Mouse (Mus musculus) left cerebral cortex, postnatal 25 days (tissue): ENCODE results near the gene Rgs16. TPM values are rescaled to one million over a fixed set of nuclear protein-coding genes. Genes with fewer than 3 reads are reported as not detected.

Experiments
- DNase-seq, 2 experiments: peaks; one replicate each; pipeline ENCODE4 v3.0.0; 2022; ENCODE audit warnings: low spot score in 2 of 2, mixed read lengths in 1 of 2
- intact Hi-C: fragments of 180-260 bp; cut with DNase I; formaldehyde crosslinking; loops from one replicate; pipeline ENCODE4 v1.15.1; 2025
- total RNA-seq, 2 experiments: library from RNA; stranded (reverse); gene quantifications; 2 replicates each; pipeline ENCODE4 v1.2.3; 2021

Gene Rgs16
- total RNA-seq, 2 experiments from 2014 or later: 7.1 to 8.7 TPM

DNA sequence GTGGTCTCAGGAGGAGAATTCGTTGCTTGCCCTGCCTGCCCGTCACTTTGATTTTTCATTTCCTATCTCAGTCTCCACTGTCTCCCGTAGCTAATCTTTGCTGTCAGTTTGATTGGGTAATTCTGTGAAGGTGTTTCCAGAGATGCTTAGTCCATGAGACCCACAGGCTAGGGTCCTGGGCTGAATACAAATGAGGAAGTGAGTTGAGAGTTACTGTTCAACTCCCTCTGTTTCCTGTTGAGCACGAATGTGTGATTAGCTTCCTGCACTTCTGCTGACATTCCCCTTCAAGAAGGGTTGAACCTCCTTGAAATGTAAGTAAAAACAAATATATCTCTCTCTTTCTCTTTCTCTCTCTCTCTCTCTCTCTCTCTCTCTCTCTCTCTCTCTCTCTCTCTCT, 45.5 kb downstream of the Rgs16 start:
- no peak for DNase-seq
- intact Hi-C loops: no loop called here

DNA sequence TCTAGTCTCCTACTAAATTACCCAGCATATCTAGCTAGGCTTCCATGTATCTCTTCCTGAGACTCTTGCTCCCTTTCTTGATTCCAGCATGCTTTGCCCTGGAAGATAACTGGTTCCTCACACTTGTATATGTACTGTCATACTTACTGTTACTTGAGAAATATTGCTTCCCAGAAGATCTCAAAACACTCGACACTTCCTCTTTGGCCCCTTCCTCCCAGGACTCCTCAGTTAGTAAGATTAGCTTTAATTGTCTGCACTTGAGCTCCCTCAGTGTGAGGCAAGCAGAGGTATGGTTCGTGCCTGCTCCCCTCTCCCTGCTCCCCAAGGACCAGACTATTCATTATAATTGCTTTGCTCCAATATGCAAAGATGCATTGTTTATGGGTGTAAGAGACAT, 50.6 kb downstream of the Rgs16 start:
- DNase-seq: no peak
- intact Hi-C loops: no loop called here

DNA sequence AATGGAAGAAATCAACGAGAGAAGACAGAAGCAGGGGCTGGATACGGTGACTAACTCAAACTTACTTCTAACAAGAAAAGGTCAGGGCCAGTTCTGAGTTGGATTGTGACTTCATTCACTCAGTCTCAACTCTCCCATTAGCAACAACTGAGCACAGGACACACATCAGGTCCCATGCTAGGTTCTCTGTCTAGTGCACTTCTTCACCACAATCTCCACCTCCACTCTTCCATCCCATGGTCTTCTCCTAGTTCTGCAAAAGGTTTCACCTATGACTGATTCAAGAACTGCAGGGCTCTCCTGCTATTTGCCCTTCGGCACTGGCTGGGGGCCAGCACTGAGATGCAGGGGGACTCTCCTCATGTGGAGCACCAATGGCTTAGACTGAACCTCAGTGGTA, 54.1 kb downstream of the Rgs16 start:
- DNase-seq: no peak
- intact Hi-C loops: no loop called here

Other genes with a start within 250 kb of the Rgs16 start
- gene Npl, start 190.3 kb upstream of the Rgs16 start, total RNA-seq: 1 to 10 TPM; 5.0 to 5.9 TPM
- 10 to 100 TPM; 55.9 to 77.4 TPM for gene Rgs8, start 87.3 kb upstream of the Rgs16 start, total RNA-seq
- 1 to 10 TPM; 8.8 to 9.3 TPM for gene Rnasel, start 9.1 kb downstream of the Rgs16 start, total RNA-seq
- 1 to 10 TPM; 1.2 to 1.6 TPM for gene Rgsl1, start 103.8 kb downstream of the Rgs16 start, total RNA-seq
- not detected for gene Teddm1b, start 134.0 kb downstream of the Rgs16 start, total RNA-seq
- not detected for gene Teddm1a, start 151.4 kb downstream of the Rgs16 start, total RNA-seq
- 1,000 to 10,000 TPM; 1,850 to 1,886 TPM for gene Glul, start 159.6 kb downstream of the Rgs16 start, total RNA-seq
- 1 to 10 TPM; 2.9 to 4.0 TPM for gene Teddm2, start 159.9 kb downstream of the Rgs16 start, total RNA-seq